Mouse (Mus musculus) midbrain, postnatal 0 days (tissue): ENCODE results near the gene Gm19426. TPM values are rescaled to one million over a fixed set of nuclear protein-coding genes. Genes with fewer than 3 reads are reported as not detected.

Source experiments
- ATAC-seq: fragments of 200-750 bp; cut with Nextera tagmentation; 2 replicates; pipeline ENCODE4 v1.8.0; 2017; ENCODE audit warnings: moderate number of reproducible peaks, mild to moderate bottlenecking, moderate TSS enrichment, moderate library complexity; ENCODE audit not compliant: low FRiP score
- DNase-seq: peaks from one replicate; pipeline ENCODE4 v3.0.0-alpha.2; 2015; ENCODE audit warnings: low spot score
- H3K27ac ChIP-seq: fragments of 300-500 bp; sonication (generic); 2 replicates; pipeline ENCODE4 v1.5.1; 2014; ENCODE audit warnings: low read depth, mild to moderate bottlenecking, low read length, mixed read lengths
- H3K27me3 ChIP-seq: fragments of 300-500 bp; sonication (generic); 2 replicates; pipeline ENCODE4 v1.6.1; 2014; ENCODE audit warnings: low read length, control low read depth, mixed read lengths; ENCODE audit not compliant: insufficient read depth
- H3K36me3 ChIP-seq: fragments of 300-500 bp; sonication (generic); 2 replicates; pipeline ENCODE4 v1.6.1; 2014; ENCODE audit warnings: low read length, control low read depth, mixed read lengths; ENCODE audit not compliant: insufficient read depth
- H3K4me1 ChIP-seq: fragments of 300-500 bp; sonication (generic); 2 replicates; pipeline ENCODE4 v1.6.1; 2014; ENCODE audit warnings: mild to moderate bottlenecking, control low read depth, antibody characterized with exemption, low read length, mixed read lengths; ENCODE audit not compliant: insufficient read depth
- H3K4me2 ChIP-seq: fragments of 300-500 bp; sonication (generic); 2 replicates; pipeline ENCODE4 v1.6.1; 2014; ENCODE audit warnings: low read depth, mild to moderate bottlenecking, low read length, mixed read lengths; ENCODE audit not compliant: poor library complexity, severe bottlenecking
- H3K4me3 ChIP-seq: fragments of 300-500 bp; sonication (generic); 2 replicates; pipeline ENCODE4 v1.5.1; 2014; ENCODE audit warnings: low read depth, mild to moderate bottlenecking, low read length, moderate library complexity
- H3K9ac ChIP-seq: fragments of 300-500 bp; sonication (generic); replicated peaks from 2 replicates; pipeline ENCODE4 v1.6.1; 2014; ENCODE audit warnings: mild to moderate bottlenecking, low read length, moderate library complexity, mixed read lengths; ENCODE audit not compliant: poor library complexity, severe bottlenecking
- H3K9me3 ChIP-seq: fragments of 300-500 bp; sonication (generic); 2 replicates; pipeline ENCODE4 v1.6.1; 2016; ENCODE audit warnings: low read length, control low read depth
- CTCF ChIP-seq: IDR thresholded peaks from 2 replicates; pipeline ENCODE4 v1.5.1; 2016; ENCODE audit warnings: antibody characterized with exemption, mild to moderate bottlenecking
- WGBS: fragments of 180-500 bp; shearing (Covaris S2); extraction: QIAGEN DNeasy Blood & Tissue Kit; methylation state at CpG from one replicate; pipeline ENCODE4 v1.1.7; 2014; 5-methylcytosine and 5-hydroxymethylcytosine counted together
- polyA plus RNA-seq: library from polyadenylated mRNA; unstranded; fragments of >200 nt; fragmentation: Nextera tagmentation; extraction: Ambion mirVana; gene quantifications from 2 replicates; pipeline ENCODE4 v1.2.1, GENCODE M21; 2015
- total RNA-seq: library from RNA; depleted of rRNA; stranded (reverse); fragments of >200 nt; gene quantifications from 2 replicates; pipeline ENCODE4 v1.2.3, GENCODE M21; 2014

Gm19426 gene
- total and polyA plus RNA-seq, 2 experiments from 2014 or later = 0.88 to 2.1 TPM

DNA sequence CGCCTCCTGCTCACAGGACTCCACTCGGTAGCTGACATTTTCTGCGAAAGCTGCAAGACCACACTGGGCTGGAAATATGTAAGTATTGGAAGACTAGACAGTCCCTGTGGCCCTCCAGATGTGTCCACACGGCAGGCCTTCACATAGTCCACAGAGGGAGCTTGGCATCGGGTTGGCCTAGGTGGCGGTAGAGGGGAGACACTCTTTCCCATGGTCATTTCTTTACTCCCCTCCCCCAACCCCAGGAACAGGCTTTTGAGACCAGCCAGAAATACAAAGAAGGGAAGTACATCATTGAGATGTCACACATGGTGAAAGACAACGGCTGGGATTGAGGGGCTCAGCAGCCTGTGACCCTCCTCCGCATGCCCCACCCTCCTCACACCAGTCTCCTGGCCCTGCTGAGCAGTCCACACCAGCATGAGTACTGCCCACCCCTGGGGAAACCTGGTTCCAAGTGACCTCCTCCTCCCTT, 6.0 kb downstream of the Gm19426 start:
- Histone ChIP-seq H3K4me3 (peak overlapping the region; percentile 63; the same call in 1 of the 2 replicates), H3K4me2 (peak overlapping the region; percentile 78)

DNA sequence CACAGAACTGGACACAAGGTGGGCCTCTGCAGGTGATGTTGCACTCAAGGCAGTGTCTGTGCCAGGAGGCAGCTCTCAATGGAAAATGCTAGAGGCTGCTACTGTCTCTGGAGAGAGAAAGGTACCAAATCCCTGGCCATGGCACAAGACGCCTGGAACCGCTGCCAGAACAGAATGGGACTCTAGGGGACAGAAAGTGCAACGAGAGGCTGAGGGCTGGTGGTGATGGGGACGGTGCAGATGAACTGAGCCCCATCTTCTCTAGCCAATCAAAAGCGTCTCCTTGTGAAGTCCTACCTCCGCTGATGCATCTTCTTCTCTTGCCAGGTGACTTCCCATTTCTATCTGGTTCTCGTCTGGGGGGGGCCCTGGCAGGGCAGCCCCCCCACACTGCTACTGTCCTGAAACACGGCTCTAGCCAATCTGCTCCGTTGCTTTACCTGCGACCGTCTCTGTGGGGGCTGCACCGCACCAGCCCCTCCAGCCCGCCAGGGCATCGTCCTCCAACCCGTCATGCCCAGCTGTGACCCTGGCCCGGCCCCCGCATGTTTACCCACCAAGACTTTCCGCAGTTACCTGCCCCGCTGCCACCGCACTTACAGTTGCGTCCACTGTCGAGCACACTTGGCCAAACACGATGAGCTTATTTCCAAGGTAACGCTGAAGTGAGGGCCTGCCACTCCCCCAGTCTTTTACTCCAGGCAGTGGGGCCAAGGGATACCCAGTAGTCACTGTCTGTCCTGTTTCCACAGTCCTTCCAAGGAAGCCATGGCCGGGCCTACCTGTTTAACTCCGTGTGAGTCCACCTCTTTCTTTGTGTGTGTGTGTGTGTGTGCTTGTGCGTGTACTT, 6.9 kb downstream of the Gm19426 start:
- H3K4me2 ChIP-seq = peak overlapping the region; percentile 78
- WGBS = 5% methylated on average over 27 of the region's 27 CpGs
- H3K4me3 ChIP-seq = peak overlapping the region; percentile 63
- H3K36me3 ChIP-seq = no peaks in the 10 kb centered on the region
- ATAC-seq (no peak), DNase-seq (no peak)
- H3K9me3 ChIP-seq = no peaks in the 10 kb centered on the region
- TF ChIP-seq CTCF = no peak
- no peak overlapping the region for H3K27ac ChIP-seq
- H3K9ac ChIP-seq = peak overlapping the region; percentile 40; the same call in 1 of the 2 replicates
- no peaks in the 10 kb centered on the region for H3K27me3 ChIP-seq
- peaks cover 25% of the 10 kb centered on the region for H3K4me1 ChIP-seq

More for the DNA sequence above, 6.0 kb downstream of the Gm19426 start:
- no peak overlapping the region for H3K27ac ChIP-seq
- ATAC-seq (no peak), DNase-seq (no peak)
- TF ChIP-seq CTCF = peak; percentile 61
- H3K4me1 ChIP-seq = peaks cover 31% of the 10 kb centered on the region
- WGBS = 5% methylated on average over 8 of the region's 8 CpGs
- H3K9ac ChIP-seq = peak overlapping the region; percentile 34; the same call in 1 of the 2 replicates
- no peaks in the 10 kb centered on the region for H3K27me3 ChIP-seq
- H3K9me3 ChIP-seq = no peaks in the 10 kb centered on the region
- no peaks in the 10 kb centered on the region for H3K36me3 ChIP-seq

DNA sequence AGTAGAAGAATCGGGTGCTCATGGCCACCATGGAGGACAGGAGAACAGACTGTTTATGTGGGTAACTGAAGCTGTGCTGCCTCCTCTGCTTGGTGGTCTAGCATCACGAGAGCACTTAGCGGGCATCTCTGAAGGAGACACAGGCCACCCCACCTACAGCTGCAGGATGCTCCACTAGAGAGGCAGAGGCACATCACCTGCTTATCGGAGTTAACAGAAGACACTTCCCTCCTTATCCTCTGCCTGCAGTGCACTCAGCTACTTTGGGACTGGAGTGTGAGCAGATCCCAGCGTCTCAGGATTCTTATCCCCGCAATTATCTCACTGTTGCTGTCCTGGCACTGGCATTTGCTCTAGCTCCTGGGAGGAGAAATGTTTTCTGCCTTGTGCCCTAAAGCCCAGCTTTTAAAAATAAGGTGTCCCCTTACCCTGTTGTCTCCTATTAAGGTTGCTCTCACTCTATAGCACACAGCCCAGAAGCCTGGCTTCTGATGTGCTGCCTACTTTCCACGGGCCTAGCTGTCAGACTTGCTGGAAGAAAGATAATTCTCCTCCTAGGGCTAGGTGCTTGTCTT, 8.0 kb downstream of the Gm19426 start:
- peak overlapping the region; percentile 79; the same call in 1 of the 2 replicates for H3K27ac ChIP-seq
- WGBS = 11% methylated on average over 7 of the region's 7 CpGs
- no peaks in the 10 kb centered on the region for H3K36me3 ChIP-seq
- peak overlapping the region; percentile 63 for H3K4me3 ChIP-seq
- no peaks in the 10 kb centered on the region for H3K9me3 ChIP-seq
- no peak for ATAC-seq
- H3K4me2 ChIP-seq = peak overlapping the region; percentile 78
- H3K27me3 ChIP-seq = no peaks in the 10 kb centered on the region
- DNase-seq = no peak
- no peak for TF ChIP-seq CTCF
- peak overlapping the region; percentile 82; the same call in 1 of the 2 replicates for H3K9ac ChIP-seq
- peaks cover 21% of the 10 kb centered on the region for H3K4me1 ChIP-seq

DNA sequence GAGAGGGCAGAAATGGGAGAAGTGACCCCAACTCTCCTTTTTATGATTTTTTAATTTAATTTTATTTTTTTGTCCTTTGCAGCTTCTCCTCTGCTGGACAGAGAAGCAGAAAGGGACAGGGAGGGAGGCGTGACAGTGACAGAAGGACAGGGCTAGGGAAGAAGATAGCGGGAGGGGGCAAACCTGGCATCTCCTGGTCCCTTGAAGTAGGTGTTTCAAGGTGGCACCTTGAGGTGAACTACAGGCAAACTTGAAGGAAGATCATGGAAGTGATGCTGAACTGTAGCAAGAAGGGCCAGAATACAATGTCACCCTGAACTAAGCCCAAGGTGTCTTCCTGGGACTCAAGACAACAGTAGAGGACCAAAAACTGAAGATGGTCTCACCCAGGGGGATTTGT, 8.5 kb downstream of the Gm19426 start:
- 4% methylated on average over 2 of the region's 2 CpGs for WGBS
- Histone ChIP-seq H3K4me1 (peaks cover 21% of the 10 kb centered on the region), H3K27me3 (no peaks in the 10 kb centered on the region), H3K36me3 (no peaks in the 10 kb centered on the region), H3K9ac (peak overlapping the region; percentile 82), H3K4me3 (peak overlapping the region; percentile 63), H3K9me3 (no peaks in the 10 kb centered on the region), H3K4me2 (peak overlapping the region; percentile 78), H3K27ac (peak overlapping the region; percentile 79)
- ATAC-seq (no peak), DNase-seq (no peak)
- TF ChIP-seq CTCF = no peak

DNA sequence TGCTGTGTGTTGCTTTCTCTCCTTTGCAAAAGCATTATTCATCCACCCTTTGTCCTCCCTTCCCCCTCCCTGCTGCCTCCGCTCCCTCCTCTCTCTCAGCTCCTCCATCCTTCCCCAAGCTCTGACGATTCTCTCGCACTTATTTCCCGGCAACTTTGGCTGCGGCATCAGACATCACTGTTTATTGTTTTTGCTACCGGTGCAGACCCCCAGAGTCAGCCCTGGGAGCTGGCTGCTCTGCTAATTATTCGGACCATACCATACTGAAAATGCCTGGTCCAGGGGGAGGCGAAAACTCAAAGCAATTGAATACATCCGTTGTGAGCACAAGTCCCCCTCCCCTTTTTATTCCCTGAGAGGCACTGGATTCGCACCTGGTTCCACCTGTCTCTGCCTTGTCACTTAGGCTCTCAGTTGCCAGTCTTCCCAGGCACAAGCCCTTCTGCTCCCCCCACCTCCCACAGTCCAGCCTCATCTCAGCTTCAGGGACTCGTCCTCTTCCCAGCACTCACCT, 9.0 kb downstream of the Gm19426 start:
- Histone ChIP-seq H3K9ac (peak overlapping the region; percentile 82), H3K36me3 (no peaks in the 10 kb centered on the region), H3K4me2 (peak overlapping the region; percentile 78), H3K27me3 (no peaks in the 10 kb centered on the region), H3K4me3 (peak overlapping the region; percentile 63), H3K4me1 (peaks cover 21% of the 10 kb centered on the region), H3K27ac (peak overlapping the region; percentile 79), H3K9me3 (no peaks in the 10 kb centered on the region)
- no peak for TF ChIP-seq CTCF
- peak; percentile 52 for ATAC-seq
- peak; percentile 66 for DNase-seq
- 0% methylated on average over 11 of the region's 11 CpGs for WGBS
